ENCODE assay signal across 8 mouse cellular contexts in genomic region chr4:43024673-43025072, GRCm38 (mm10). TPM values are rescaled to one million over a fixed set of nuclear protein-coding genes. Genes with fewer than 3 reads are reported as not detected.
A peak's percentile ranks its signal among the peaks of the same experiment; 100 is the strongest.
DNase-seq lines count a peak whose midpoint lies in the region; ATAC-seq and TF ChIP-seq lines count a peak whose summit lies in the region.

No protein-coding gene starts in this region.

- peak overlapping the region; percentile 64 for H3K4me2 ChIP-seq in kidney, postnatal 0 days (ENCODE audit: low read length)
- H3K4me2 ChIP-seq in embryonic facial prominence, embryonic 13.5 days, result peak overlapping the region; percentile 76
- H3K4me2 ChIP-seq in hindbrain, embryonic 16.5 days (ENCODE audit: low read length), result peak overlapping the region; percentile 86
- H3K4me2 ChIP-seq in midbrain, embryonic 16.5 days (ENCODE audit: low read length), result peak overlapping the region; percentile 62

- 0 out of 2 replicates have a peak overlapping the region, but pooled peaks have one; percentile 90 for H3K27ac ChIP-seq in kidney, postnatal 0 days
- H3K27ac ChIP-seq in embryonic facial prominence, embryonic 13.5 days, result peak overlapping the region; percentile 89
- no peak overlapping the region for H3K27ac ChIP-seq in hindbrain, embryonic 16.5 days (ENCODE audit: low read depth, low read length)
- peak overlapping the region; percentile 93 for H3K27ac ChIP-seq in midbrain, embryonic 16.5 days (ENCODE audit: low read length)

- H3K27me3 ChIP-seq in kidney, postnatal 0 days (ENCODE audit: insufficient read depth, low read length), result no peaks in the 10 kb centered on the region
- no peaks in the 10 kb centered on the region for H3K27me3 ChIP-seq in embryonic facial prominence, embryonic 13.5 days
- H3K27me3 ChIP-seq in hindbrain, embryonic 16.5 days (replicated peaks; ENCODE audit: control insufficient read depth, insufficient read depth, low read length), result no peaks in the 10 kb centered on the region
- no peaks in the 10 kb centered on the region for H3K27me3 ChIP-seq in midbrain, embryonic 16.5 days (ENCODE audit: control insufficient read depth, insufficient read depth, low read depth, low read length)

- DNase-seq in kidney, postnatal 0 days (ENCODE audit: low spot score), result no peak
- no peak for DNase-seq in kidney, adult 11 months
- no peak for DNase-seq in Muller cell, postnatal 12 days (ENCODE audit: inconsistent ontology term)
- DNase-seq in thymus, postnatal 14 days, result no peak
- DNase-seq in left cerebral cortex, adult 11 months (ENCODE audit: low spot score), result no peak

- no peaks in the 10 kb centered on the region for H3K9me3 ChIP-seq in kidney, postnatal 0 days (replicated peaks; ENCODE audit: low read length)
- no peaks in the 10 kb centered on the region for H3K9me3 ChIP-seq in embryonic facial prominence, embryonic 13.5 days
- no peaks in the 10 kb centered on the region for H3K9me3 ChIP-seq in hindbrain, embryonic 16.5 days (ENCODE audit: control insufficient read depth, low read length)
- no peaks in the 10 kb centered on the region for H3K9me3 ChIP-seq in midbrain, embryonic 16.5 days (replicated peaks; ENCODE audit: control insufficient read depth, low read length, poor library complexity, severe bottlenecking)

- H3K4me3 ChIP-seq in kidney, postnatal 0 days (replicated peaks; ENCODE audit: low read depth, low read length), result peak overlapping the region; percentile 49
- peak overlapping the region; percentile 68 for H3K4me3 ChIP-seq in embryonic facial prominence, embryonic 13.5 days
- H3K4me3 ChIP-seq in hindbrain, embryonic 16.5 days (ENCODE audit: low read length), result peak overlapping the region; percentile 68
- H3K4me3 ChIP-seq in midbrain, embryonic 16.5 days (ENCODE audit: low read depth, low read length), result peak overlapping the region; percentile 60

- peaks cover 48% of the 10 kb centered on the region for H3K36me3 ChIP-seq in kidney, postnatal 0 days (ENCODE audit: insufficient read depth, low read length)
- peaks cover 75% of the 10 kb centered on the region for H3K36me3 ChIP-seq in embryonic facial prominence, embryonic 13.5 days
- H3K36me3 ChIP-seq in hindbrain, embryonic 16.5 days (ENCODE audit: control insufficient read depth, insufficient read depth, low read length), result peaks cover 38% of the 10 kb centered on the region
- H3K36me3 ChIP-seq in midbrain, embryonic 16.5 days (ENCODE audit: control insufficient read depth, insufficient read depth, low read length), result peaks cover 36% of the 10 kb centered on the region

- H3K4me1 ChIP-seq in kidney, postnatal 0 days (replicated peaks; ENCODE audit: insufficient read depth, low read length), result peaks cover 9% of the 10 kb centered on the region; the same call in 1 of the 2 replicates
- H3K4me1 ChIP-seq in embryonic facial prominence, embryonic 13.5 days, result peaks cover 14% of the 10 kb centered on the region
- peaks cover 12% of the 10 kb centered on the region for H3K4me1 ChIP-seq in hindbrain, embryonic 16.5 days (ENCODE audit: control insufficient read depth, insufficient read depth, low read depth, low read length)
- H3K4me1 ChIP-seq in midbrain, embryonic 16.5 days (ENCODE audit: control insufficient read depth, insufficient read depth, low read length), result peaks cover 14% of the 10 kb centered on the region

- no peak for TF ChIP-seq CTCF in kidney, postnatal 0 days (IDR thresholded peaks at IDR 0.05; ENCODE audit: low read depth)

- ATAC-seq in kidney, postnatal 0 days (replicated peaks; ENCODE audit: low FRiP score, low read depth), result no peak
- no peak for ATAC-seq in embryonic facial prominence, embryonic 13.5 days (ENCODE audit: insufficient number of reproducible peaks, insufficient read depth, low FRiP score, low TSS enrichment, low read depth)
- ATAC-seq in hindbrain, embryonic 16.5 days, result no peak
- ATAC-seq in midbrain, embryonic 16.5 days, result peak; percentile 4; the same call in 1 of the 2 replicates

- peak overlapping the region; percentile 64; the same call in 1 of the 2 replicates for H3K9ac ChIP-seq in kidney, postnatal 0 days (ENCODE audit: low read depth, low read length)
- H3K9ac ChIP-seq in embryonic facial prominence, embryonic 13.5 days, result peak overlapping the region; percentile 76
- peak overlapping the region; percentile 71 for H3K9ac ChIP-seq in hindbrain, embryonic 16.5 days (ENCODE audit: low read depth, low read length)
- H3K9ac ChIP-seq in midbrain, embryonic 16.5 days (ENCODE audit: low read depth, low read length), result peak overlapping the region; percentile 67

- WGBS in kidney, postnatal 0 days, result 76% methylated on average over 14 of the region's 14 CpGs
- WGBS in embryonic facial prominence, embryonic 13.5 days, result 76% methylated on average over 14 of the region's 14 CpGs
- 68% methylated on average over 13 of the region's 14 CpGs for WGBS in hindbrain, embryonic 16.5 days
- WGBS in midbrain, embryonic 16.5 days, result 86% methylated on average over 14 of the region's 14 CpGs

RNA-seq across cellular contexts. Expression of gene Pigo, which starts 0.9 kb away (rescaled TPM):
- 19.2 and 21.3 TPM in 2 replicates for polyA plus RNA-seq in kidney, postnatal 0 days (2015; fragmentation: Nextera tagmentation; extraction: Ambion mirVana)
- polyA plus RNA-seq in embryonic facial prominence, embryonic 13.5 days (2015; fragmentation: Nextera tagmentation; extraction: Ambion mirVana), result 24.4 and 27.8 TPM in 2 replicates
- 28.5 and 30.8 TPM in 2 replicates for polyA plus RNA-seq in hindbrain, embryonic 16.5 days (2015; fragmentation: Nextera tagmentation; extraction: Ambion mirVana)
- 29.0 and 32.0 TPM in 2 replicates for polyA plus RNA-seq in midbrain, embryonic 16.5 days (2015; fragmentation: Nextera tagmentation; extraction: Ambion mirVana)

RNA-seq across cellular contexts. Expression of gene Stoml2, which starts 6.8 kb away (rescaled TPM):
- polyA plus RNA-seq in kidney, postnatal 0 days (2015; fragmentation: Nextera tagmentation; extraction: Ambion mirVana), result 253 and 273 TPM in 2 replicates
- 329 and 332 TPM in 2 replicates for polyA plus RNA-seq in embryonic facial prominence, embryonic 13.5 days (2015; fragmentation: Nextera tagmentation; extraction: Ambion mirVana)
- polyA plus RNA-seq in hindbrain, embryonic 16.5 days (2015; fragmentation: Nextera tagmentation; extraction: Ambion mirVana), result 234 and 261 TPM in 2 replicates
- 211 and 234 TPM in 2 replicates for polyA plus RNA-seq in midbrain, embryonic 16.5 days (2015; fragmentation: Nextera tagmentation; extraction: Ambion mirVana)

RNA-seq across cellular contexts. Expression of gene Fancg, which starts 14.4 kb away (rescaled TPM):
- polyA plus RNA-seq in kidney, postnatal 0 days (2015; fragmentation: Nextera tagmentation; extraction: Ambion mirVana), result 7.2 and 9.2 TPM in 2 replicates
- 18.6 and 26.6 TPM in 2 replicates for polyA plus RNA-seq in embryonic facial prominence, embryonic 13.5 days (2015; fragmentation: Nextera tagmentation; extraction: Ambion mirVana)
- polyA plus RNA-seq in hindbrain, embryonic 16.5 days (2015; fragmentation: Nextera tagmentation; extraction: Ambion mirVana), result 22.7 and 25.8 TPM in 2 replicates
- polyA plus RNA-seq in midbrain, embryonic 16.5 days (2015; fragmentation: Nextera tagmentation; extraction: Ambion mirVana), result 26.9 and 30.0 TPM in 2 replicates

RNA-seq across cellular contexts. Expression of gene Fam214b, which starts 21.3 kb away (rescaled TPM):
- 8.1 and 8.9 TPM in 2 replicates for polyA plus RNA-seq in kidney, postnatal 0 days (2015; fragmentation: Nextera tagmentation; extraction: Ambion mirVana)
- polyA plus RNA-seq in embryonic facial prominence, embryonic 13.5 days (2015; fragmentation: Nextera tagmentation; extraction: Ambion mirVana), result 13.1 and 14.9 TPM in 2 replicates
- polyA plus RNA-seq in hindbrain, embryonic 16.5 days (2015; fragmentation: Nextera tagmentation; extraction: Ambion mirVana), result 32.3 and 36.3 TPM in 2 replicates
- 43.4 and 49.9 TPM in 2 replicates for polyA plus RNA-seq in midbrain, embryonic 16.5 days (2015; fragmentation: Nextera tagmentation; extraction: Ambion mirVana)

RNA-seq across cellular contexts. Expression of gene Vcp, which starts 24.4 kb away (rescaled TPM):
- 356 and 406 TPM in 2 replicates for polyA plus RNA-seq in kidney, postnatal 0 days (2015; fragmentation: Nextera tagmentation; extraction: Ambion mirVana)
- polyA plus RNA-seq in embryonic facial prominence, embryonic 13.5 days (2015; fragmentation: Nextera tagmentation; extraction: Ambion mirVana), result 530 and 567 TPM in 2 replicates
- polyA plus RNA-seq in hindbrain, embryonic 16.5 days (2015; fragmentation: Nextera tagmentation; extraction: Ambion mirVana), result 478 and 502 TPM in 2 replicates
- 498 and 509 TPM in 2 replicates for polyA plus RNA-seq in midbrain, embryonic 16.5 days (2015; fragmentation: Nextera tagmentation; extraction: Ambion mirVana)
